Mouse (Mus musculus) lung, postnatal 0 days (tissue): ENCODE measurements around the gene Dvl3. TPM values are rescaled to one million over a fixed set of nuclear protein-coding genes. Genes with fewer than 3 reads are reported as not detected.

ENCODE experiments used
- ATAC-seq: fragments of 200-750 bp; cut with Nextera tagmentation; 2 replicates; pipeline ENCODE4 v1.8.0; 2017; ENCODE audit warnings: moderate library complexity
- DNase-seq: peaks from one replicate; pipeline ENCODE4 v3.0.0-alpha.2; 2016; ENCODE audit warnings: low spot score
- H3K27ac ChIP-seq: fragments of 300-500 bp; sonication (generic); 2 replicates; pipeline ENCODE4 v1.5.1; 2014; ENCODE audit warnings: antibody characterized with exemption, mild to moderate bottlenecking, low read length, mixed read lengths
- H3K27me3 ChIP-seq: fragments of 300-500 bp; sonication (generic); replicated peaks from 2 replicates; pipeline ENCODE4 v1.6.1; 2014; ENCODE audit warnings: low read length, mixed read lengths; ENCODE audit not compliant: insufficient read depth
- H3K36me3 ChIP-seq: fragments of 300-500 bp; sonication (generic); 2 replicates; pipeline ENCODE4 v1.6.1; 2014; ENCODE audit warnings: low read length, mixed read lengths; ENCODE audit not compliant: insufficient read depth
- H3K4me1 ChIP-seq: fragments of 300-500 bp; sonication (generic); 2 replicates; pipeline ENCODE4 v1.6.1; 2014; ENCODE audit warnings: antibody characterized with exemption, low read depth, low read length, mixed read lengths; ENCODE audit not compliant: insufficient read depth
- H3K4me2 ChIP-seq: fragments of 300-500 bp; sonication (generic); replicated peaks from 2 replicates; pipeline ENCODE4 v1.6.1; 2014; ENCODE audit warnings: low read depth, mild to moderate bottlenecking, low read length, moderate library complexity, mixed read lengths
- H3K4me3 ChIP-seq: fragments of 300-500 bp; sonication (generic); 2 replicates; pipeline ENCODE4 v1.5.1; 2014; ENCODE audit warnings: low read depth, low read length
- H3K9ac ChIP-seq: fragments of 300-500 bp; sonication (generic); replicated peaks from 2 replicates; pipeline ENCODE4 v1.6.1; 2014; ENCODE audit warnings: low read depth, mild to moderate bottlenecking
- H3K9me3 ChIP-seq: fragments of 300-500 bp; sonication (generic); 2 replicates; pipeline ENCODE4 v1.6.1; 2016; ENCODE audit warnings: low read length, mixed read lengths
- CTCF ChIP-seq: IDR thresholded peaks from 2 replicates; pipeline ENCODE4 v1.5.1; 2016; ENCODE audit warnings: antibody characterized with exemption, mild to moderate bottlenecking
- EP300 ChIP-seq: IDR thresholded peaks from 2 replicates; pipeline ENCODE4 v1.6.1; 2016; ENCODE audit warnings: antibody characterized with exemption, mild to moderate bottlenecking, control low read depth
- WGBS: fragments of 180-500 bp; shearing (Covaris S2); extraction: QIAGEN DNeasy Blood & Tissue Kit; methylation state at CpG from one replicate; pipeline ENCODE4 v1.1.7; 2014; 5-methylcytosine and 5-hydroxymethylcytosine counted together
- polyA plus RNA-seq: library from polyadenylated mRNA; unstranded; fragments of >200 nt; fragmentation: Nextera tagmentation; extraction: Ambion mirVana; gene quantifications from 2 replicates; pipeline ENCODE4 v1.2.1, GENCODE M21; 2015

Gene Dvl3
- polyA plus RNA-seq, 1 experiment from 2014 or later, result 10.3 TPM

- Histone ChIP-seq H3K4me1 (no peaks in the 10 kb centered on the region), H3K27me3 (no peaks in the 10 kb centered on the region), H3K4me3 (no peak overlapping the region), H3K27ac (no peak overlapping the region), H3K36me3 (peaks cover 50% of the 10 kb centered on the region), H3K9ac (no peak overlapping the region), H3K4me2 (no peak overlapping the region), H3K9me3 (no peaks in the 10 kb centered on the region)
- WGBS, result 71% methylated on average over 3 of the region's 3 CpGs
- peak; percentile 68 for ATAC-seq
- TF ChIP-seq EP300 (no peak), CTCF (peak; percentile 67)
- peak; percentile 72 for DNase-seq
These were observed 7.4 kb upstream of the Dvl3 start for GRCm38 (mm10) chr16:20509349-20509748.

GRCm38 (mm10) chr16:20511277-20511847, 5.4 kb upstream of the Dvl3 start:
- WGBS, result 87% methylated on average over 7 of the region's 7 CpGs
- H3K27ac ChIP-seq, result no peak overlapping the region
- H3K4me3 ChIP-seq, result no peak overlapping the region
- peaks cover 43% of the 10 kb centered on the region for H3K36me3 ChIP-seq
- no peak for TF ChIP-seq CTCF
- no peak for TF ChIP-seq EP300
- H3K9me3 ChIP-seq, result no peaks in the 10 kb centered on the region
- no peak overlapping the region for H3K9ac ChIP-seq
- no peak for DNase-seq
- no peak overlapping the region for H3K4me2 ChIP-seq
- no peak for ATAC-seq
- H3K4me1 ChIP-seq, result no peaks in the 10 kb centered on the region
- no peaks in the 10 kb centered on the region for H3K27me3 ChIP-seq

- Histone ChIP-seq H3K9me3 (no peaks in the 10 kb centered on the region), H3K27me3 (no peaks in the 10 kb centered on the region), H3K4me2 (peak overlapping the region; percentile 86), H3K27ac (peak overlapping the region; percentile 93; the same call in 1 of the 2 replicates), H3K4me3 (peak overlapping the region; percentile 97), H3K36me3 (0 out of 2 replicates have a peak, but pooled peaks cover 3% of the 10 kb centered on the region), H3K9ac (peak overlapping the region; percentile 96), H3K4me1 (peaks cover 6% of the 10 kb centered on the region; the same call in 1 of the 2 replicates)
- no peak for DNase-seq
- TF ChIP-seq CTCF (no peak), EP300 (no peak)
- ATAC-seq, result no peak
These were observed 750 bp upstream of the Dvl3 start for GRCm38 (mm10) chr16:20516032-20516431.

- DNase-seq (peak; percentile 42), ATAC-seq (peak; percentile 22)
- Histone ChIP-seq H3K4me3 (peak overlapping the region; percentile 97), H3K36me3 (0 out of 2 replicates have a peak, but pooled peaks cover 7% of the 10 kb centered on the region), H3K9me3 (no peaks in the 10 kb centered on the region), H3K27ac (peak overlapping the region; percentile 93), H3K27me3 (no peaks in the 10 kb centered on the region), H3K9ac (peak overlapping the region; percentile 96), H3K4me2 (peak overlapping the region; percentile 86), H3K4me1 (peaks cover 6% of the 10 kb centered on the region; the same call in 1 of the 2 replicates)
- TF ChIP-seq EP300 (no peak), CTCF (no peak)
- WGBS, result under 1% methylated on average over 26 of the region's 26 CpGs
These were observed 434 bp downstream of the Dvl3 start for GRCm38 (mm10) chr16:20517216-20517615.

- H3K27ac ChIP-seq, result peak overlapping the region; percentile 93
These were observed 1.1 kb downstream of the Dvl3 start for GRCm38 (mm10) chr16:20517701-20518374.

GRCm38 (mm10) chr16:20523886-20524285, 7.1 kb downstream of the Dvl3 start:
- no peaks in the 10 kb centered on the region for H3K9me3 ChIP-seq
- no peaks in the 10 kb centered on the region for H3K4me1 ChIP-seq
- H3K4me3 ChIP-seq, result no peak overlapping the region
- no peak overlapping the region for H3K27ac ChIP-seq
- H3K4me2 ChIP-seq, result no peak overlapping the region
- H3K9ac ChIP-seq, result no peak overlapping the region
- no peaks in the 10 kb centered on the region for H3K27me3 ChIP-seq
- TF ChIP-seq CTCF (no peak), EP300 (no peak)
- 71% methylated on average over 10 of the region's 10 CpGs for WGBS
- ATAC-seq (no peak), DNase-seq (no peak)
- H3K36me3 ChIP-seq, result peaks cover 49% of the 10 kb centered on the region

More at GRCm38 (mm10) chr16:20517701-20518374, 1.1 kb downstream of the Dvl3 start:
- H3K27me3 ChIP-seq, result no peaks in the 10 kb centered on the region
- peak overlapping the region; percentile 96 for H3K9ac ChIP-seq
- TF ChIP-seq EP300 (no peak), CTCF (no peak)
- WGBS, result 3% methylated on average over 4 of the region's 6 CpGs
- 0 out of 2 replicates have a peak, but pooled peaks cover 7% of the 10 kb centered on the region for H3K36me3 ChIP-seq
- H3K4me3 ChIP-seq, result peak overlapping the region; percentile 97
- ATAC-seq (peak; percentile 23), DNase-seq (peak; percentile 79)
- H3K9me3 ChIP-seq, result no peaks in the 10 kb centered on the region
- peaks cover 6% of the 10 kb centered on the region; the same call in 1 of the 2 replicates for H3K4me1 ChIP-seq
- peak overlapping the region; percentile 86 for H3K4me2 ChIP-seq
